Mouse (Mus musculus): ENCODE data around the gene Jmjd6.

Gene Jmjd6

DNA sequence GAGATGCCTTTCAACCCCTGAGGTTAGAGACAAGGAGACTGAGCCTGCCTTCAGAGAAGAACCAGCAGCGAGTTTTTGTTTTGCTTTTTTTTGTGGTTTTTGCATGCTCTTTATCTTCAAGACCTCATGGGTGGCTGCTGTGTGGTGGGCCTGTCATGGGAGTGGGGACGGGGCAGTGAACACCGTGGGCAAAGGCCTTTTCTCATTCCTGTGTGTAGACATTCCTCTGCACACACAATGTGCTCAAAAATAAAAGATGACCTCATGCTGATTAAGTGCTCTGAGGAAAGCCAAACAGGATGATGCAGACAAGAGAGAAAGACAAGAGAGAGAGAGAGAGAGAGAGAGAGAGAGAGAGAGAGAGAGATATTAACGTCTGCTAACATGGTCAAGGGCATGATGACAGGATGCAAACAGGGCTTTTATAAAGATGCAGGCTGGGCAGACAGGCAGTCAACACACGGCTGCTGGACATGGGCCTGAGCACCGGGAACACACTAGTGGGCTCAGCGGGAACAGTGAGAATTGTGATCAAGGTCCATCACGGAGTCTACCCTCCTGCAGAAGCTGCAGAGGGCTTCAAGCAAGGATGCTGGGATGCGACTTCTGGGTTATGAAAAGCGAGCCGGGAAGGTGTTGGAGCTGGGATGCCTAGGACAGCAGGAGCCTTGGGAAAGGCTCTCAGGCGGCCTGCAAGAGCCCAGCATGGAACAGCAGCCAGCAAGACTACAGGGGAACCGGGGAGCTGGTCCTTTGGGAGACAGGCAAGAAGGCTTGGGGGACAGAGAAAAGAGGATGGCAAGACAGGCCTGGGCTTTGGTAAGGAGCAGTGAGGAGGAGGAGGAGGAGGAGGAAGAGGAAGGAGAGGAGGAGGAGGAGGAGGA is 21.9 kb downstream of the Jmjd6 start:
- no peak for TF ChIP-seq GATA4 (IDR thresholded peaks at IDR 0.05; ENCODE audit: insufficient replicate concordance, low read length)

DNA sequence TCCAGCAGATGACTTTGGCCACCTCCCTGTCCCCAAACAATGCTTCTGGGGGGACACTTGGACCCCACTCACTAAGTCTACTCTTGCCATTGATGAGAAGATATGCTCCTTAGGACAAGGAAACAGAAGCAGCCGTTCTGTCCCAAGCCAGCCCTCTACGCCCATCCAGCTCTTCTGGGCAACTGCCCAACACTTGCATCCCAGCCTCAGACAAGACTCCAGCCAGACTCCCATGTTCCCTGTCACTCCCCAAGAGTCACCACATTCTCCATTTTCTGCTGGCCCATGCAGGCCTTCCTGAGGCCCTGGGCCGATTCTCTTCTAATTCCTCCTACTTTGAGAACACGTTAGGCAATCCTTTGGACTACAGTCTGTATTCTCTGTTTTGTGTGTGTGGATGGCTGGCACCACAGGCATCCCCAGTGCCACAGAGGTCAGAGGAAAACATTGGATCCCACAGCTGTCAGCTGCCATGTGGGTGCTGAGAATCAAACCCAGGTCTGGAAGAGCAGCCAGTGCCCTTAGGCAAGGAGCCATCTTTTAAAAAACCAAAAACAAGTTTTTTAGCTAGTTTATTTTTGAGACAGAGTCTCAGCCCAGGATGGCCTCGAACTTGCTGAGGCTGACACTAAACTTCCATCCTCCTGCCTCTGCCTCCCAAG is 23.2 kb downstream of the Jmjd6 start:
- no peak for TF ChIP-seq GATA4 (IDR thresholded peaks at IDR 0.05; ENCODE audit: insufficient replicate concordance, low read length)

DNA sequence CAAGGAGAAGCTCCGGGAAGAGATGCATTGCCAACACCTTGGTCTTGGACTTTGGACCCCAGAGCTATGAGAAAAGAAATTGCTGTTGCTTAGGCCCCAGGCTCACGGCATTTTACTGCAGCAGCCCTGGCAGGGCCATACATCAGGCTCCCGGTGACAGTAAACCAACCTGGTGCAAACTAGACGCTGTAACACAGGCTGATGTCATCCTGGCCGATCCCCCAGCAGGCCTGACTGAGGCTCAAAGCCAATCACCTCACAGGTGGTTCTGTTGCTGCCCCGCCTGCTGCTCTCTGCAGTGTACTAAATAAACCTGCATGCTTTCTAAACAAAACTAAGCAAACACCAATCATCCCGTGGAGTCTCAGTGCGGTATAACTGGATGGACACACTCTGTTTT is 24.5 kb downstream of the Jmjd6 start:
- no peak for TF ChIP-seq GATA4 (IDR thresholded peaks at IDR 0.05; ENCODE audit: insufficient replicate concordance, low read length)

DNA sequence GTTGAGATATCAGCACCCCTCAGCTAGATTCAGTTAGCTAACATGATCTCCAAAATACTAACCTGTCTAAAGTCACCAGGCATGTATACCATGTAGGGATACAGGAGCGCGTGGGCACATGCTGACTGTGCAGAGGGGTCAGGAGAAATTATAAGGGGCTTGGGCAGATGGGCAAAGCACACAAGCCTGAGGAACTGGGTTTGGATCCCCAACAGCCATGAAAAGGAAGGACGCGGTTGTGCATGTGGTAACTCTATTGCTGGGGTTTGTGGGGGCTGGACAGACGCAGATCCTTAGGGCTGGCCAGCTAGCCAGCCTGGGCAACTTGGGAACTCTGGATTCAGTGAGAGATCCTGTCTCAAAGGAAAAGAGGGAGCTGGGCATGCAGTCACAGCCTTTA is 25.7 kb downstream of the Jmjd6 start:
- TF ChIP-seq GATA4 (IDR thresholded peaks at IDR 0.05; ENCODE audit: insufficient replicate concordance, low read length), result no peak

DNA sequence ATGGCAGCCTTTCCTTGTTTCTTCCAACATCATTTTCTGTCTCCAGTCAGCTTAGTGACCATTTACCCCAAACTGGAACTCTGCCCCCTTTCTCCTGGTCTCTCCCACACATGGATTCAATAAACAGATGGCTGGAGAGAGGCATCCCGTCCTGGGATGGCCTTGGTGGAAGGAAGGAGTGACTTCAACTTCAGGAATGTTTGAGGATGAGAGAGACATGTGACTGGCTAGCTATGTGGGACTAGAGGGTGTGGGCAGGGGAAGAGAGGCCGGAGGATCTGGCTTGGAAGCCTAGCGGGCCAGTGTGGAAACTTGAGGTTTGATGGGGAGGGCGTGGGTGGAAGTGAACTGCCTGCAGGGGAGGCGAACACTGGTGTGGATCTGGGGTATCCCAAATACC is 26.5 kb downstream of the Jmjd6 start:
- no peak for TF ChIP-seq GATA4 (IDR thresholded peaks at IDR 0.05; ENCODE audit: insufficient replicate concordance, low read length)

DNA sequence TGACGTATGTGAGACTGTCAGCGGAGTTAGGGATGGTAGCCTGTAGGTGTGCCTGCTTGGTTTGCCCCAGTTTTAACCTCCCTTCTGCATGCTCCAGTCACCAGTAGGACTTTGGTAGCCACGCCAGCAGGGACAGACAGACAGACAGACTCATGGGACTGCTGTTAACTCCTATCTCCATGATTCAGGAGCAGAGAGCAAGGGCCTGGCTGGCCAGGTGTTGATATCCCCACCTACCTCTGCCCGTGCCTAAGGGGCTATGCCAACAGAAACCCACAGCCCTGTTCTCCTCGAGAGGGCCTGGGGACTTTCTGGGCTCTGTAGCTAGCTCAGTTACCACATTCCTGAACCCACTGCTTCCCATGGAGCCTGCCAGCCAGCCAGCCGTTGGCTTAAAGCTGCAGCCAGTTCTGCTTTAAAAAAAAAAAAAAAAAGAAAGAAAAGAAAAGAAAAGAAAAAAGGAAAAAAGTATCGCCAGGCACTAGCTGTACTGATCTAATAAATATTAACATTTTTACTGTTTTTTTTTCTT is 28.3 kb downstream of the Jmjd6 start:
- no peak for TF ChIP-seq GATA4 (IDR thresholded peaks at IDR 0.05; ENCODE audit: insufficient replicate concordance, low read length)

DNA sequence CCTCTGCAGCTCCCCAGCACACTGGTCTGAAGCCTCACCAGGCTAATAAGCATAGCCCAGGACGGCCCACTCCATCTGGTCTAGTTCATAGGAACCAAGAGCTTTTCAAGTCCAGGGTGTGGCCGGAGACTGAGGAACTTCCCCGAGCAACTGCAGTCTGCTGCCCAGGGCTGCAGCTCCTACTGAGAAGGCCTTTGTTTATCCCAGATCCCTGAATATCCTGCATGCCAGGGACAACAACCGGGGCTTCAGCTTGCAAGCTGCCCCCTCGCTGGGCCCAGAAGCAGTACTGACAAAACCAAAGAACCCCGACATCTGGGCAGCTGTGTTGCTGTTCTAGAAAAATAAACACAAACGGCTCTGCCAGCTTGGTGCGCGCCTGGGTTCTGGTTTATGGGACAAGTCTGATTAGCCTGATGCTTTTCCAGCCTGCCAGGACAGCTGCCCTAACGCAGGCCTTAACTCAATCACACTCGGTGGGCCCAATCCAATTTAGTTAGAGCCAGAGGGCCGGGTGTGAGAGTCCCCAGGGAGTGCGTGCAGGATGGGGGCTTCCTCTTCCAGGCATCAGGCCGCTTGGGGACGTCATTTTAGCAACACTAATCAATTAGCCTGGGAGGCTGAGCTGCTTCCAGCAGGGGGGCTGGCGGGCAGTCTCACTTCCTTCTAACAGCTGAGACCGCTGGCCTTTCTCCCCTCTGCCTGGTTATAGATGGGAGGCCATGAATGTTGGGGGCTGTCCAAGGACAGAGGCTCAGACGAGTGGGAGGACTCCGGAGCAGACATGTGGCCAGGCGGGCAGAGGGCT is 29.0 kb downstream of the Jmjd6 start:
- TF ChIP-seq GATA4 (IDR thresholded peaks at IDR 0.05; ENCODE audit: insufficient replicate concordance, low read length), result no peak

DNA sequence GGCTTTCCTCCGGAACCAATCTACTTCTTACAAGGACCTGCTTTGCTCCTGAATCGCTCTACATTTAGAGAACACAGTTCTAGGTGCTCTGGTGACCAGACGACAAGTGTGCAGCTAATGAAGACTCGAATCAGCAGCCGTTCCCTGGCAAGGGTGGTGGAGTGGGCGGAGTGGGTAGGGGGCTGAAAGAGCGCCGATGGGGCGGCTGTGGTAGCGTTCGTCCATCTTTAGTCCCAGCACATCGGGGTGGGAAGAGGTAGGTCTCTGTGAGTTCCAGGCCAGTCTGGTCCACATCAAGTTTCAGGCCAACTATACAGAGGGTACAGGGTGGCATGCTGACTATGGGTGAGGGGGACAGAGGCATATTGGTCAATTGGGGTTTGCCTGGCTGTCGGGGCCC is 29.6 kb downstream of the Jmjd6 start:
- no peak for TF ChIP-seq GATA4 (IDR thresholded peaks at IDR 0.05; ENCODE audit: insufficient replicate concordance, low read length)

DNA sequence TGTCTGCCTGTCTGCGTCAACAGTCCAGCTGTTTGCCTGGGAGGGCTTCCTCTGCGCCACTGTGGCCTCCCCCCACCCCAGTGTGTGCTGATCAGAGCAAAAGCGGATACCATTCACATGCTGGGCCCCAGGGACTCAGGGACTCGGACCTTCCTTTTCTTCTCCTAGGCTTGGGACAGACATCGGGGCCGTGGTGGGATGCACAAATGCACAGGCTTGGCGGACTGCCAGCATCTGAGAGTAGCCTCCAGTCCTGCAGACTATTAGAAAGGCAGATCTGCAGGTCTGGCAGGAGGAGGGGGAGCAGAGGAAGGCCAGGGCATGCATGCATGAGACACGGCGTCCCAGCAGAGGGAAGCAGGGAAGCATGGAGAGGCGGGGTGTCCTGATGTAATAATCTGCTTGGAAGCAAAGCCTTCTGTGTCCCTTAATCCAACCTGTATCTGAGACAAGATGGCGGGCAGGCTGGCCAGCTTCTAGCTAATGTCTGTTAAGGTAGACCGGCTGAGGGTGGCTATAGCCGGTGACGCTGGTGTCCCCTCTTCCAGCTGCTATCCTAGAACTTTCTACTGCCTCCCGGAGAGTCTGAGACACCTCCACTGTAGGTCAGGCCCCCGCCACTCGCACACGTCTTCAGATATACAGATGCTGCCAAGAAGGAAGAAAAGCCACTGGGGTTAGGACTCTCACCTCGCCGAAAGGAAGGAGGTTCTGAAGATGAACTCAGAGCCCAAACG is 30.3 kb downstream of the Jmjd6 start:
- TF ChIP-seq GATA4 (IDR thresholded peaks at IDR 0.05; ENCODE audit: insufficient replicate concordance, low read length), result no peak

DNA sequence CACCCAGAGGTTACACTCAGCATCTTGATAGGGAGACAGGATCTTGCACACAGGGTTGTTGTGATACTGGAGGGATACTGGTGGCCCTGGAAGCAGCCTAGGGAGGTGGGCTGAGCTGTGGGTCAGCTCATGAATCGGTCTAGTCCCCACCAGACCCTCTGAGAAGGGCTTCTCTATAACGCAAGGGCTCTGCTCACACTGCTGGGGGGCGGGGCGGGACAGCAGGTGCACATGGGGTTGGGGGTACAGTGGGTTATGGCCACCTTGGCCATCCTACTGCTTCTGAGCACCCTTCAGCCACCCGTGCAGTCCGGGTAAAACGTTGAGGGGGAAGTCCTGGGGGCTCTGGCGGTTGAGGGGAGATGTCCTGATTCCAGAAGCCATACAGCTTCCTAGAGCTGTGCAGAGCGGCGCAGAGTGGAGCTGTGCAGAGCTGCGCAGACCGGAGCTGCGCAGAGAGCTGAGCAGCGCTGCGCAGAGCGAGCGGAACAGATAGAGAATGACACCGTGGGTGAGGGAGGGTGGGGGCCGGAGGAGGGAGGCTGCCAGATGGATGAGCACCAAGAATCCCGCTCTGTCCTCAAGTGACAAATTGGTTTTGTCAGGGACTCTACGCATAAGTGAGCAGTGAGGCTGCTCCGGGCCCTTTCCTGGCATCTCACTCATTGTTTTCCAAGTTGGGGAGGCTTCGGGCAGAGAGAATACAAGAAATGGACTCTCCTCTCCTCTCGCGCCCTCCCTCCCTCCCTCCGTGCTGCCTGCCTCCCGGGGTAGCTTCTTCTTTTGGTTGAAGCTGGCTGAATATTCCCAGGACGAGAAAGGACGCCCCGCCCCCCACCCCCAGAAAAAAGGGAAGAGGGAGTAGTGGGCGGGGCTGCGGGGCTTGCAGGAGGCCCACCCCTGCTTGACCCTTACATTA is 32.0 kb downstream of the Jmjd6 start:
- TF ChIP-seq GATA4 (IDR thresholded peaks at IDR 0.05; ENCODE audit: insufficient replicate concordance, low read length), result no peak

DNA sequence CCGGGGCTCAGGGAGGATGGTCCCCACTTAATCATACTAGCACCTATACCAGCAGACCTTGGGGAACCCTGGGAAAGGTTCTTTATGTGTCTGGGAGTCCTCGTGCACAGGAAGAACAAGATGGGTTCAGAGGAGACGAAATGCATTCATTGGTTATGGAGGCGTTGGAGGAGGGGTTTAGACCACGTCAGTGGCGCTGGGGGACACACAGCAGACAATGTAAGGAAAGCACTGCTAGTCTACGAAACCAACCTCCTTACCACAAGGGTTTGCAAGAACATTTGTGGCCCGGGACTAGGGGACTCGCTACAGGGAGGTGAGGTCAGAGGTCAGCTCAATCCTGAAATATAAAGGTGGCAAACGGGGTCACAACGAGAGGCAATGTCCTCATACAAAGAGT is 32.7 kb downstream of the Jmjd6 start:
- no peak for TF ChIP-seq GATA4 (IDR thresholded peaks at IDR 0.05; ENCODE audit: insufficient replicate concordance, low read length)

DNA sequence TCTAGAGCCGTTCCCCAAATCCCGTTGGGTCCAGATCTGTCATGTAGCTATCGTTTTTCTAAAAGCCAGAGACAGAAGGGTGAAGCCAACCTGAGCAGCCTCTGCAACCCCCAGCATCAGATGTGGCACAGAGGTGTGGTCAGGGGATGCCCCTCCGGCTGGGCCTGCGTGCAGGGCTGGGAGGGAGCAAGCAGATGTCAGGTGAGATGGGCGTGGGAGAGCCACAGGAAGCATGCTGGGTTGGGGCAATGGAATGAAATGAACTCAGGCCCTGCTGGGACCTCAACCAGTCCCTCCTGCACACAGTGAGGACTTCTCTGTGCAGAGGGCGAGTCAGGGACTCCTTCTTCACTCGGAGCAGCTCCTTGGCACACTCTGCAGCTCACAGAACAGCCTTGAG is 33.7 kb downstream of the Jmjd6 start:
- TF ChIP-seq GATA4 (IDR thresholded peaks at IDR 0.05; ENCODE audit: insufficient replicate concordance, low read length), result no peak

DNA sequence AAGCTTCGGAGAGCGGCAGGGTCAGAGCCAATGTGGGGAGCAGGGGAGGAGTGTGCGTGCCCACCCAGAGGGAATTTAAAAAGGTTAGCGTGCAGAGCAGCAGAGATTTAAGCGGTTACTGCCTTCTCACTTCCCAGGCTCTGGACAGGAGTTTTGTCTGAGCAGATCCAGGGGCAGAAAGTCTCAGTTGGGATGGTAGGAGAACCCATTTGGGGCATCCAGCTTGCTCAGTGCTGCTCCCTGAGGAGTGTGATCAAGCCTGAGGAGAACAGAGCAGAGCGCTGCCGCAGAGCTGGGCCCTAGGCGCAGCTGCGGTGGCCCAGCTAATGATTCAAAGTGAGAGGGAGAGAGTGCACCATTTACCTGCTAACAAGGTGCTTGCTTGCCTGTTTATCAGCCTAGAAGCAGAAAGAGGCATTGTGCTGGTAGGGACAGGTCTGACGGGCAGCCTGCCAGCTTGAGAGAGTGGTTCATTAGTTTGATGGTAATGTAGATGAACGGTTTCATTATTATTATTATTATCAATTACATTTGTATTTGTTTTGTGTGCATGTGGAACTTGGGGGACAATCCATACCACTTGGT is 34.3 kb downstream of the Jmjd6 start:
- no peak for TF ChIP-seq GATA4 (IDR thresholded peaks at IDR 0.05; ENCODE audit: insufficient replicate concordance, low read length)
